Mouse (Mus musculus): ENCODE data around the gene Ncln.

Gene Ncln

GRCm38 (mm10) chr10:81486496-81486895 lies 9.7 kb downstream of the Ncln start:
- no peak for DNase-seq

GRCm38 (mm10) chr10:81485479-81486018 lies 10.6 kb downstream of the Ncln start:
- DNase-seq: no peak

DNA sequence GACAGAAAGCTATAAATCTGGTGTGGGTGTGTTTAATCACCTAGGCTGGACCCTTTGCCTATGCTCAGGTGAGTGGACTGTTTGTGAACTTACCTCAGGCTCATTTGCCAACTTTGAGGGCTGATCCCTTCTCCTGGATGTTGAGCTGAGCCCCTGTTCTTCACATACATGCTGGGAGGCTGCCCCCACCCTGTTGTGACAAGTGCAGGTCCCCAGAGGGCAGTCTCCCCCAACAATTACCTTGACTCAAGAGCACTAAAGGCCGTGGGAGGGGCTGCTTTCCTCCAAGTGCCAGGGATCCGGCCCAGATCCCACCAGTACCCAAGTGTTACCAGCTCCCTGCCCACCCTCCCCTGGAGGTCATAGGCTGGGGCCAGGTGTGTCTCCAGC lies 11.1 kb downstream of the Ncln start:
- DNase-seq: no peak

DNA sequence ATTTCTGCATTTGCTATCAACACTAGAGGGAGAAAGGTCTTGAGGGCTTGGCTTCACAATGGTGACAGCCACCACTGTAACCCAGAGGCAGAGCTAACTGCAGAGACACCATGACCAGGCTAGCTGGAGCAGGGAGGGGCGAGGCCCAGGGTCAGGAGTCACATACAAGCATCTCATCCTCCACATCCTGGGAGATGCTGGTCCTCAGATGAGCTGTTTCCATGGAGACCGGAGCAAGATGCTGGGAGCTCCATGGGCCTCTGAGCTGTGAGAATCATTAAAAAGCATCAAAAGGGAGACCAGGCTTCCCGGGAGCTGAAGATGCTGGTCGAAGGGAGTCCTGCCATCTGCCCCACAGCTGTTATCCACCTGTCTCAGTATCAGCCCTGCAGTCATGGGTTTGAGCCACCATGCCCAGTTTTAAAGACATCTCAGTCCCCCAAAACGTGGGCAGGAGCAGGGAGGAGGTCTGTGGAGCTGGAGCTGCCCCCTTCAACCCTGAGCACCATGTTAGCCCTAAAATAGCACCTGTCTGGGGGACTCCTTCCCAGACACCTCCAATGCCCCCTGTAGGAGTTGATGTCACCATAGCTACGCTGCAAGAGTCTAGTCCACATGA lies 11.6 kb downstream of the Ncln start:
- no peak for DNase-seq

GRCm38 (mm10) chr10:81483983-81484382 lies 12.2 kb downstream of the Ncln start:
- DNase-seq: peak; percentile 67

DNA sequence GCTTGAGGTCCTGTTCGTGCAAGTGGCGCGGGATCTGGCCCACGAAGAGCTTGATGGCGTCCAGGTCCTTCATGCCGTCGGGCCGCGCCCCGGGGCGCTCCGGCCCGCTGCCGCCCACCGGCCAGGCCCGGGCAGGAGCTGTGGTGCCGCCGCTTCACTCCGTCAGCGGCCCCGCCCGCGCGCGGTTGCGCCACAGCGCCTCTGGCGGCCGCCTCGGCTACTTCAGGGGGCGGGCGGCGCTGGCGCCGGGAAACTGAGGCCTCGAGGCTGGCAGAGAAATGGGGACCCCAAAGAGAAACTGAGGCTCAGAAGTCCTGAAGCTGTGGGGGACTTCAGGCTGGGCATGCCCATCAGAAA lies 13.7 kb downstream of the Ncln start, which contains the start of gene Celf5:
Gene Celf5 (minus strand): TSS at position 177 of the 357 bp plus-strand sequence.
- peak; percentile 63 for DNase-seq

GRCm38 (mm10) chr10:81481605-81482532 lies 14.3 kb downstream of the Ncln start:
- no peak for DNase-seq

DNA sequence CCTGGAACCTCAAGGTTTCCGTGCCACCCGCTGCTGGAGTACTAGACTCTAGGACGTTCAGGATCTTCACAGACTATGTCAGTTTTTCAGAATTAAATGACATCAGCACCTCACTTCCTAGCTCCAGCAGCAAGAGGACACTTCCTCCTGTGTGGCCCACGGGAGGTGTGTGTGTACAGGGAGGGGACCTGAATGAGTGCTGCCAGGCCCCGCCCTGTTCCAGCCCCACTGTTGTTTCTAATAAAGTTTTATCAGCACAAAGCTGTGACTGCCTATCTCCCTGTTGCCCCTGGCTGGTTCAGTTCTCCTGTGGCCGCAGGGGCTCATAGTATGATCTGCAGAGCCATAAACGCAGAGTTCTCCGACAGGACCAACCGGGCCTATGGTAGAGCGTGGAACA lies 21.7 kb downstream of the Ncln start:
- DNase-seq: no peak

- DNase-seq: peak; percentile 92
Observed at GRCm38 (mm10) chr10:81473003-81473451, 23.2 kb downstream of the Ncln start.

DNA sequence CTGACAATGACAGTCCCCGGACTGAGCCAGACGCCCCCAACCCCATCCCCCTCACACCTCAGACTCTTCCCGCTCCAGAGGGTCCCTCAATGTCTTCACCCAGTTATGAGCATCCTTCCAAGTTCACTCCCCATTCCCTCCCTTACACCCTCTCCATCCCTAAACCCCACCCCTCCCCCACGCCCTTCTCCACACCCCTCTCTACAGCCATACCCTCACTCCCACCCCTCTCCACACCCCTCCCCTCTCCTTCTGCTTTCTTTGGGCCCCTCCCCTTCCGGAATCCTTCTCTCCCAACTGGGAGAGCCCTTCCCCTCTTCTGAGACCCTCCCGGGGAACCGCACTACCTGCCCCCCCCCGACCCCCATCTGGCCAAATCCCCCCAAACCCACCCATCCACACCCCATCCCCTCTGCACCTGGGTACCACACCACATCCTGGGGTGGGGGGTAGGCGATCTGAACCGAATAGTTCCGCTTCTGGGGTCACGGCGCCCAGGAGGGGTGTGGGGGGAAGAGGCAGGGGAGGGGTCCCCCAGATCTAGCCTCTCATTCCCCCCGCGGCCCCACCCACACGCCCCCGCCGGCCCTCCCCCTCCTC lies 23.7 kb downstream of the Ncln start:
- DNase-seq: no peak

DNA sequence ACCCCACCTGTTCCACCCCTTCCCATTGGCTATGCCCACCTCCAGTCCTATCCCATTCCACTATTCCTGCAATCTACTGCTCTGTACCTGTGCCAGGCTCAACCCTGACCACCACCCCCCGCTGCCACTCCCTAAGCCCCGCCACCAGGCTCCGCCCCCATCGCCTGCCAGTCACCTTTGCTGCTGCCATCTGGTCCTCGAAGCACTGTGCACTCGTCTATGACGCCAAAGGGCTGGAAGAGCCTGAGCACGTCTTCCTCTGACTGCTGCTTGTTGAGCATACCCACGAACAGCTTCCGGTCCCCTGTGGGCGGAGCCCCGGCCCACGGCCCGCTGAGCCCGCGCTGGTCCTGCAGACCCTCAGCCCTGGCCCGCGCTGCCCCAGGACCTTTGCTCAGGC lies 25.7 kb downstream of the Ncln start:
- peak; percentile 22 for DNase-seq

DNA sequence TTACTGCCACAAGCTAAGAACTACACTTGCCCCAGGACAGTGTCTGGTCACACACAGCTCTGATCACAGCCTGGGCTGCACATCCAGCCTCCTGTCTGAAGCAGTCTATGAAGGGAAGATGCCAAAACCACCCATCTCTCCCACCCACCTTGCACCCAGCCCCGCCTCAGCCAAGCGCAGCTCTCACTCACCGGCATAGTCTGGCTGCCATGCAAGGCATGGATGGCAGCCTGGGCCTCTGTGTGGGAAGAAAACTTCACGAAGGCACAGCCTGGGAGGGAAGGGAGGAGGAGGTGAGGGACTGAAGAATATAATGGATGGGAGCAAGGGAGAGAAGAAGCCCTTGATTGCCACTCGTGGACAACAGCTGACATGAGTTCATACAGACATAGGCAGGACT lies 26.9 kb downstream of the Ncln start:
- peak; percentile 60 for DNase-seq

GRCm38 (mm10) chr10:81467670-81468235 lies 28.4 kb downstream of the Ncln start:
- DNase-seq: peak; percentile 8

- peak; percentile 14 for DNase-seq
Observed at GRCm38 (mm10) chr10:81466881-81467280, 29.3 kb downstream of the Ncln start.

DNA sequence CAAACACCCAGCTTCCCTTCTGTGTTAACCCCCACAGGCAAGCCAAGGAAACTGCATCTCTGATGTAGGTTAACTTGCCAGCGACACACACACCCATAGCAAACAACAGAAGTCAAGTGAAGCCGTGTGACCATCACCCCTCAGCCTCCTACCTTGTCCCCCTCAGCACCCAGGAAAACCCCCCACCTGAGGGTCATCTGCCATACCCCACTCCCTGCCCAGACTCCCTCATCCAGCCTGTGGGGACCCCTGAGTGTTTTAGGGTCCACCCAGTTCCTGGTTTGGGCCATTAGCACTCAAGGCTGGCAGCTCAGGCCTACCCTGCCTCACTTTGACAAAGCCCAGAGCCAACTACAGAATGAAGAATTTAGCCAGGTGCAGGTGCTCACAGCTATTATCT lies 30.1 kb downstream of the Ncln start:
- no peak for DNase-seq

DNA sequence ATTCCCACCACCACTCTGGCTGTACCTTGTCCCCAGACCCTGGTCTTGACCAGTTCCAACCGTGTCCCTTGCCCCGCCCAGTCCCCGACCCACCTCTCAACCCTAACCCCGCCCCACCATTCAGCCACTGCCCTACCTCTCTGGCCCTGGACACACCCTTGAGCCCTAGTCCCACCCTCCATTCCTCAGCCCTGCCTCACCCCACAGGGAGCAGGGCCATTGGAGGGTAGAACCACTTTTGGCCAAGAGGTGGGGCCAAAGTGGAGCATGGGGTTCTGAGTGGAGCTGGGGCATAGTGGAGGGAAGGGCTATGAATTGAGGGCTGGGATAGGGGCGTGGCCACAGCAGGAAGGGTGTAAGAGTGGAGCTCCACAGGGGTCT lies 30.9 kb downstream of the Ncln start:
- peak; percentile 14 for DNase-seq

DNA sequence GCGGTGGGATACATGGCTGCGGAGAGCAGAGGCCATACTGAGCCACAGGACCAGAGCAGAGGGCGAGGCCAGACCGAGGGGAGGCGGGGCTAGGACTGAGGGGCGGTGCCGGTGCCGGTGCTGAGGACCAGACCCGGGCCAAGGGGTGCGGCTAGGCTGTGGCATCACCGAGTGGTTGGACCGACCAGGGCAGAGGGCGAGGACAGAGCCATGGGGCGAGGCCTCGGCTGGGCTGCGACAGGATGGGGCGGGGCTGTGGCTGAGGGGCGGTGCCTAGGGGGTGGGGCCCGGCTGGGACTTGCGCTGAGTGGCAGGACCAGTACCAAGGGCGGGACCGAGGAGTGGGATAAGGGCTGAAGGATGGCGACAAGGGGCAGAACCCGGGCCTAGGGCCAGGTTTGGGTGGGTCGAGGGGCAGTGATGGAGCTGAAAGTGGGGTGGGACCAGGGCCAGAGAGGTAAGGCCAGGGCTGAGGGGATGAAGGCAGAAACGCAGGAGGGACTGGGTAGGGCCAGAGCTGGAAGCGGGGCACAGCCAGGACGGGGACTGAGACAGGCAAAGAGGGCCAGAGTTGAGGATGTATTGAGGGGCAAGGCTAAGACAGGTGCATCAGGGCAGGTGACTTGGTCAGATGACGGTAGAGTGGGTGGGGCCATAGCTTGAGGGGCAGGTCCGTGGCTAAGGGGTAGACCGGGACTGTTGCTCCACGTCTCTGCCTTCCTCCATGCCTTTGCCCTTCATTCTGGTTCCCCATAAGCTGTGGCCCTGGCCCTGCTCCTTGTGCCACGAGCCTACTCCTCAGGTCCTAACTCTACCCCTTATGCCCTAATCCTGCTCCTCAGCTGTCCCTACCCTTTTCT lies 31.6 kb downstream of the Ncln start:
- peak; percentile 35 for DNase-seq

DNA sequence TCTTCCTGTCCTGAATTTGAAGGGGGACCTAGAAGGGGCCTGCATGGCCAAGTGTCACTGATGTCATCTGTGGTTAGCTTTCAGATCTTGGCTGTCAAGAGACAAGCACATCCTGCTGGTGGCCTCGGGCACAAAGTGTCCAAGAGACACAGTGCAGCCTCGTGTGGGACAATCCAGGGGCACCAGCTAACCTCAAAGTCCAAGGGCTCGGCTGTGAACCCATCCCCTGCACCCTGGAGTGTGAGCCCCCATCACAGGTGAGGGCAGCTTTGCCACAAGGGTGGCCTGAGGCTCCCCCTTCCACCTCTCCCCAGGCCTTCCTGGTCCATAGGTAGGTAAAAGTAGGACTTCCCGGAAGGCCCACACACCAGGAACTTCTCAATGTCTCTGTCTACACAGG lies 32.7 kb downstream of the Ncln start:
- DNase-seq: peak; percentile 5

DNA sequence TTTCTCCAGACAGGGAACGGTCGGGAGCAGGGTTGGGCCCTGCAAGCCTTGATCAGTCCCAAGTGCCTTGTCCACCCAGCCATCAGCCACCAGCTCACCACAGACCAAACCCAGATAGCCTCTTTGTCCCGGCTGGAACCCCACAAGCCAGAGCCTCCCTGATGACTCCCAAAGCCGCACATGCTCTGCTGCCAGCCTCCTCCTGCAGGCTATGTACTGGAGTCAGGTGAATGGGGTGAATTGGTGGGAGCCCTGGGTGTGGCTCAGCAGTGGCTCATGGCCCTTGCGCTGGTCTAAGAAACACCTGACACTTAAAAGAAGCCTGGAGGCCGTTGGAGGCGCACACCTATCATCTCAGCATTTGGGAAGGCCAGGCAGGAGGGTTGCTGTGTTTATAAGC lies 33.3 kb downstream of the Ncln start:
- DNase-seq: no peak

DNA sequence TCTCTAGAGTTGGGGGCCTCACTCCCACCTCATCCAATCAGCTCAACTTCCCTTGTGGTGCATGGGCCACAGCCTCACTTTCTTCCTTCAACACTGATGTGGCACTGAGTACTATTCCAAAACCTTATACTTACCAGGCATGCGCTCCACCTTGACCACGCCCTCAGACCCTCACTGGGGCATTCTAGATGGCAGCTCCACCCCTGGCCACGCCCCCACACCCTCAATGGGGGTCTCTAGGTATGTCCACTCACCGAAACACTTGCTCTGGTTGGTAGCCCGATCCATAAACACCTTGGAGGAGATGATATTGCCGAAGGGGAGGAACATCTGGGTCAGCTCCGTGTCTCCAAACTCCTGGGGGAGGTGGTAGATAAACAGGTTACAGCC lies 33.8 kb downstream of the Ncln start:
- DNase-seq: peak; percentile 19

- no peak for DNase-seq
Observed at GRCm38 (mm10) chr10:81461673-81462414, 34.3 kb downstream of the Ncln start.

DNA sequence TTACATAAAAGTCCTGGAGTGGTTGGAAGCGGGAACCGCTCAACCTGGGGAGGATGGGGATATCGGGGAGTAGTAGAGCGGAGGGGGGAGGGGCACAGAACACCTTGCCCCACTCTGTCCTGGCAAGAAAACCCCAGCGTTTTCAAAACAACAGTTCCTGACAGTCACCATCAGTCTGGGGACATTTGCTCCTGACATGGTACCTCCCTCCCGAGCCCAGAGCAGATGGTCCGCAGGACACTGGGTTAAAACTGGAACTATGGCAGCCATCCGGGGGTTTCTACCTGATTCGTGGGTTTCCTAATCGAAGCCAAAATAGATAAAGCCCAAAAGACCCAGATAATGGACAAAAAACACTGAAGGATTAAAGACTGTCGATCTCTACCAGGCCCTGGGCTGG lies 35.2 kb downstream of the Ncln start:
- no peak for DNase-seq
